Mouse (Mus musculus) left cerebral cortex, adult 18-20 months (tissue): Measurements from ENCODE around the gene Casp3. TPM values are rescaled to one million over a fixed set of nuclear protein-coding genes. Genes with fewer than 3 reads are reported as not detected.

Experiments
- DNase-seq, 2 experiments: peaks; one replicate each; pipeline ENCODE4 v3.0.0; 2021 to 2022; ENCODE audit warnings: low spot score in 2 of 2, mixed read lengths in 1 of 2
- total RNA-seq, 2 experiments: library from RNA; stranded (reverse); gene quantifications; 2 replicates each; pipeline ENCODE4 v1.2.3; 2021

Gene Casp3
- total RNA-seq, 2 experiments from 2014 or later = 12.7 to 13.2 TPM

DNA sequence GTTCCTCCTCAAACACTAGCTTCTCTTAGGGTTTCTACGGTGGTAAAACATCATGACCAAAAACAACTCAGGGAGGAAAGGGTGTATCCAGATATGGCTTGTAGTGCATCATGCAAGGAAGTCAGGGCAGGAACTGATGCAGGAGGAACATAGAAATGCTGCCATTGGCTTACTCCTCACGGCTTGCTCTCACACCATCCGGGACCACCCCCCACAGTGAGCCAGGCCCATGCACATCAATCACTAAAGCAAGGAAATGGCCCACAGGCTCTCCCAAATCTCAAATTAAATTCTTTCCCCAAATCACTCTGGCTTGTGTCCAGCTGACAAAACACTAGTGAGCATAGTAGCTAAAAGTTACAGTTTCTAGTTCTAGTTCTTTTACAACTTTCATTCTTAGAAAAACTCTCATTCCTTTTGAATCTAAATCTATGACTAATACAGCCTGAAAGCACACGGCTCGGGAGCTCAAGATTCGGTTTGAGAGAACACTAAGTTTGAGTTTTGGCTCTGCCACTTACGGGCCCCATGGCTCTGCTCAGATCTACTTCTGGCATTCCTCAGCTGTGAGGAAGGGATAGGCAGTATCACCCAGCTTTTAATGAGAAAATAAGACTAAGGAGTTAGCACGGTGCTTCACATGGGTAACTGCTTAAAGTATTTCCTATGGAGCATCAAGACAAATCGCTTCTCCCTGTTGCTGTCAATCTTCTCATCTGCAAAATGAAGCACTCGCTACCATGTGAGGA, 16.0 kb upstream of the Casp3 start:
- DNase-seq = no peak

DNA sequence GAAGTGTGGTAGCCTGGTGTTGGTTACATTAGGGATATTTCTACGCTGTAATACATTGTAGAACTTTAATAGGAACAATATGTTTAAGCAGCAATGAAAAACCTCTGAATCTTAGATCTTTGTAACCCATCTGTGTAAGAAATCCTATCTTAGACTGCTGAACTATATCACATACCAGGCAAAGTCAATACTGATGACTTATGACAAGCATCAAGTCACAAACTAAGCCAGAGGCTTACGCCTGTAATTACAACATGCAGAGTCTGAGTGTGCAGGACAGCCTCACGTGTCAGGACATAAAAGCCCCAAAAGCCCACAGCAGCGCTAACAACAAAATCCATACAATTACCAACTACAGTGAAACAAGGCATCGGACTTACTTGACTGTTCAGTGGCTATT, 13.5 kb upstream of the Casp3 start:
- DNase-seq = no peak

DNA sequence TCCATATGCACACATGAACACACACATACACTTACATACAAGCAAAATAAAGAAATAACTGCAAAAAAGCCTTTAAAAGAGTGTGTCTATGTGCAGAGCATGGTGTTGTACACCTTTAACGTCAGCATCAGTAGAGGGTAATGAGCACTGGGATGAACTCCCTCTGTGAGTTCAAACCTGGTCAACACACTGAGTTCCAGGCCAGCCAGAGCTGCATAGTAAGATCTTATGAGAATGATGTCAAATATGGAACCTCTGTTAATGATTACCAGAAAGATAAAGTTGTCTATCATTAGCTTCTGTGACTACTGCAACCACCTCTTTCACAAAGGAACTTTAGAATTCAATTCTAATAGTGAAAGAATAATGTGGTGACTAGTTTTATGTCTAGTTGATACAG, 10.2 kb upstream of the Casp3 start:
- DNase-seq = no peak

DNA sequence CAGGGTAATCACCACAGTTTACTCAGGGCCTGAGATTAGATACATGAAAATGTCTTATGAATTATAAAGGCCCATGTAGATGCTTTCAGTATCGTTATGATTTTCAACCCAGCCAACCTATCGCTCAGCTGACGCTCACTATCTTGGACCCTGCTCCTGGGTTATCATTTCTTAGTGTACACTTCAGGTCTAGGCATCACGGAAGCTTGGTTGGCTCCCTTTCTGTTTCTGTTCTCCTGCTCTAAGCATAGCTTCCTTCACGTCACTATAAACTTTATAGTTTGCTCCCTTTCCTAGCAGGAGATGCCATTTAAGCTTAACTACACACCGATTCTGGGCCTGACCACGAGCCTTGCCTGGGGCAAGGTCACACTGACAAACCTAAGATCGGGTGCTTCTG, 5.5 kb upstream of the Casp3 start:
- DNase-seq = no peak

DNA sequence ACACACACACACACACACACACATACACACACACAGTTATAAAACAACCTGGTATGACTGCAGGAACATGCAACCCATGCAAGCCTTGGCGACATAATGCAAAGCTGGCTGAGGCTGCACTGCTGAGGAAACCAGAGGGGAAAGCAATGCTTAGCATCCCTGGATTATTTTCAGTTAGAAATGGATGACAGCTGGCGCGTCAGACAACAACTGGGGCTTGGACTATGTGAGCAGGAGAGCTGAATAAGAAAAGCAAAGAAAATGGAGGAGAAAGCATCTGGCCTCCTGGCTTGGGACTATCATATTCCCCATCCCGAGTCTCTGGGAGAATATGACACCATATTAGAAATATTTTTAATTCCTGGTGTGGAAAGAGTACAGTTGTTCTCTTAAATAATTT, 4.2 kb upstream of the Casp3 start:
- no peak for DNase-seq

DNA sequence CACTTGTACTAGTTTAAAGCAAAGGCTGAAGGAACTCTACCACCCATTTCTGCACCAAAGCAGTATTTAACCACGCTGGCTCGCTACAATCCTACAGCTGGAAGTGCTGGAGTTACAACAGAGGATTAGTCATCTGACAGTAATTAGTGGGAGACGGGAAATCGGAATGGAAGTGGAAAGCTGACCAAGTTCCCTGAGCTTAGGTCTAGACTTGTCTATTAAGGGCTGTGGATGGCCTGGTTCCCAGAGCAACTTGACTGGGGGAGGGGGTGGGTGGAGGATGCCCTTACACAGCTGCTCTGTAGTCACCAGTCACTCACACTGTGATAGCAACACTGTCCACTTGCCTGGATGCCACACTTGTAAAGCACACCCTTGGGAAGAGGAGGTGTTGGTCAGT, 3.7 kb upstream of the Casp3 start:
- DNase-seq = no peak

DNA sequence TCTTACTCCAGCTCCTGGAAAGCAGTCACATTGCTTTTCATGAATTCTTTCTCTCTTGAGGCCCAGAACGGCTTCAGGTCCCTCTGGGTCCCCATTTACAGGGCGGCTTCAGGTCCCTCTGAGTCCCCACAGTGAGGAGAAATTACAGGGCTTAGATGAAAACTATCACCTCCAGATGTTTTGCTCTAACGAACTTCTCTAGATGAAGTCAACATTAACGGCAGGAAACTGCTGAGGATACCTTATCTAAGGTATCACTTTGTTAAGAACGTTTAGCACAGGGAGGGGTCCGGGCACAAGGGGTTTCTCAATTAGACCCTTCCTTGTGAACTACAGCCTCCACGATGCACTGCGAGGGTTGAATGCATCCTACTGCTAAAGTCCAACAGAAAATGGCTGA, 1.2 kb upstream of the Casp3 start:
- DNase-seq = no peak

DNA sequence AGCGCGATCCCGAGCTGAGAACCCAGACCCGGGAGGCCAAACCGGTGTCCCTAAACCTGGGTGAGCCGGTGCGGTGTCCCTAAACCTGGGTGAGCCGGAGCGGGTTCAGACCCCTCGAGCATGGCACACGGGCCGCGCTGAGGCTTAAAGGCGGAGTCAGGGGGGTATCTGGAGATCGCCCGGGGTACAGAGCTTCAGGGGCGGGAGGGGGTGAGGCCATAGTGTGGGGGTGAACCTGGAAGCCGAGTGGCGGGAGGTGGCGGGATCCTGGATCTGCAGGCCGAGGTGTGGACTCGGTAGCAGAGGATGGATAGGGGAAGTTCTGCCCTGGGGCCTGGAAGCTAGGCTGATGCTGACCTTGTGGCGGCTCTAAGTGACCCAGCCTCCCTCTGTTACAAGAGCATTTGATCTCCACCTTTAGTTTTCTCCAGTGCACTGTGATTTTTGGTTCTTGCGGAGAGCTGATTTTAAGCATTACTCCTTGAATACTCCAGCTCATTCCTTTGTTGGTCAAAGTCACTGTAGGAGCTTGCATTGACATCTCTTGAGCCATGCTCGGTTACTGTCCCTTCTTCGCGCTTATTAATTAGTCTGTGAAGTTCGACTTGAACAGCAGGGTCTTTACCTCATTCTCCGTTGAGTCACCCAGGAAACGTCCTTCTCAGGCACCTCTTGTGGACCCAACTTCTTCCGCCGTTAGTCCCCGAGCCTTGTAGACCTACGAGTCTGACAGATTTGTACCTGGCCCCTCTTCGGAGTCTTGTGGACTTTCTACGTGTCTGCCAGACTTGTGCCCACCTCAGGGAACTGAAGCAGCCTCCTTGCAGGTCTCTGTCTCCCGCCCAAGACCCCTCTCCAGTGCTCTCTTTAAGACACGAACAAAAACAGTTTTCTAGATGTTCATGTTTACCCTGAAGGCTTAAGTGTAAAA, 864 bp downstream of the Casp3 start:
- DNase-seq = no peak

DNA sequence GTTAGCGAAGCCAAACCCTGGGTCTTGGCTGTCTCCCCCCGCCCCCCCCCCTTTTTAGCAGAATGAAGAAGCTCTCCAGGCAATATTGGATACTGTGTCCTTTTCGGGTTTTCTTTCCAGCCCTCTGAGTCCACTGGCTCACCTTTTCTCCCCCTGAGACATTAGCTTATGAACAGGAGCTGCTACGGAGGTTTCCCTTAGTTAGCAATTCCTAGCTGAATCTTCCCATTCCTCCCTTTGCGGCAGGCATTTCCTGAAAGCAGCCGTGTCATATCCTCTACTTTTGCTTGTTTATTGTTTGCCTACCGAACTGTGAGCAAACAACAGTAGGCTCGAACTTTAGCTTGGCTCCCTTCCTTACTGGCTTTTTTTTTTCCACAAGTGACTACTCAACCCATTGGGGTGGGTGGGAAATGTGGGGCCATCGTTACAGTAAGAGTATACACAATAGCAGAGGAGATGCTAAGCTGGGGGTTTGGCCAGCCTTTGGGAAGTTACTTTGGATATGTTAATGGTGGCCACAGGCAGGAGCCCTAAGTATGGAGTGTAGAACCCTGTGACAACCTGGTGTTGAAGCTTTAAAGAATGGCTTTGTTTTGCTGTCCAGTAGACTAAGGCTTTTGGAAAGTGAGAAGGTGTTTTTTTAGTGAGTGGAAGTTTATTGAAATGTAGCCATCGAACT, 1.7 kb downstream of the Casp3 start:
- no peak for DNase-seq

DNA sequence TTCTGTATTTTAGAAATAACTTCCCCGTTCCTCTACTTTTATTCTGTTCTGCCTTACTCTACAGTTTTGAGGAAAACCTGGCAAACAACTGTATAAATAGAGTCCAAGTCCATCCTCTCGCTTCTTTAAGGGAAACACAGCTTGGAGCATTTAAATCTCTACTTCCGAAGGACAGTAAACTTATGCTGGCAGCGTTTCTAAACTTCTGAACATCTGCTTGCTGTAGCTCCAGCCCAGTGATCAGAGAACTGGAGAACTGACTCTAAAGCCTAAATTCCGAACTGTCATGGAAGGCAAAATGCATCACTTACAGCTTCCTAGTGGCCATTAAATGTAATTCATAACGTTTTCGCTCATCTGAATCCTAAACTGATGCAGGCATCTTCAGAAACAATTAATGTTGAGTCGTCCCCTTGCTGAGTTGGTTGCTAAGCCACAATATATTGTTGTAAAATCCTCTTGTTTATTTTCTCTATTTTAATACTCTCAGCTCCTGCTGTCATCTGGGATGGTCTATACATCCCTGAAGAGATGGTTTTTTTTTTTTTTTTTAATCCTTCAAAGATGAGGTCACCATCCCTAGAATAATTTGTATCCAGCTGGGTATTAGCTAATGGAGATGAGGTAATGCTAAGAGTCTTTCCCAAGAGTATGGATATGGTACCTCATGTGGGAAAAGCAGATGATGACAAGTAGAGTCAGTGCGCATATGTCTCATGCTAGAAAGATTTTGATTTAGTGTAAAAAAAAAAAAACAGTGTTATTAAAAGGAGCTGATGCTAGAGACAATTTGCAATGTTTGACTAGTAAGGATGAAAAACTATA, 5.6 kb downstream of the Casp3 start:
- DNase-seq = no peak

DNA sequence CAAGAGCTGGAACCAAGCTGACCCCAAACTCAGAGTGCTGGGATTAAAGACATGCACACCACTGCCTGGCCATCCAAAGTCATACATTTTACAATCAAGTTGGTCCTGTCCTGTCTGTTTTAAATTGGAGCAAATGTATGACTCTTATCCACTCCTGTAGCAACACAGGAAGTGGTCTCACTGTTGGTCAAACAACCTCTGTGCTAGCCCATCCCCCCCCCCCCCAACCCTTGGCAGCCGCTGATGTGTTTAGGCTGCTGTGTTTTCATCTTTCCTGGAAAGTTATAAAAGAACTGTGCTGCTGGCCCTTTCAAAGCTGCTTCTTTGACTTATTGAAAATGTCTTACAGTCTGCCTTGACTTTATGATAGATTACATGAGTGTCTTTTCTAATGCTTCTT, 8.1 kb downstream of the Casp3 start:
- no peak for DNase-seq

DNA sequence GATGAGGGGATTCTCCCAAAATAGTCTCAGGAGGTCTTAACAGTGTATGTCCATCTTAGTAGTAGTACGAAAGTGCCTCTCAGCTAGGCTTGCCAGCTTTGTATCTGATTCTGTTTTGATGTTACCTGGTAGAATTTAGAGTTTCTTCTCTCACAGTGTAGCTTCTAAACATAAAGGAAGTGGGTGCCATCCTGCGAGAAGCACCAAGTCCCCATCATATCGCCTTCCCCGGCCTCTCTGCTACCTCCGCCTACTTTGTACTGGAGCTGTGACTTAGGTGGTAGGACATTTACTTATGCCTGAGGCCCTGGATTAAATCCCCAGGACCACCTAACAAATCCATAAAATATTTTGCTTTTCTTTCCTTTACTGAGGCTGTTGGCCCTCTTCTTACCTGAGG, 9.6 kb downstream of the Casp3 start:
- DNase-seq = no peak

DNA sequence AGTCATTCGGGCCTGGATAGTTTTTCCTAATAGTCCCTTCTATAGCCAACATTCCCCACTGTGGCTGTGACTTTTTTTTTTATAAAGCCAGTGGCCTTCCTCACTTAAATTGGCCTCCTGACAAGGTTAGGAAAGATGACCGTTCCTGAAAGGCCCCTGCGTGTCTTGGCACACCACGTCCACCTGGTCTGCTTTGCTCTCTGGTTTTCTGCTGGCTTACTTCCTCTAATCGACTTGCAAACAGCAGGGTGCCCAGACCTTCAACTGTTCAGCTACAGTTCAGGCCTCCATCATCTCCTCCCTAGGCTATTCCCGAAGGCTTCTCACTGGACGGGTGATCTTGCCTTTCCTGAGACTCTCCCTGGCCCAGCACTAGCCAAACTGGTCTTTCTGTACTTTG, 10.8 kb downstream of the Casp3 start:
- DNase-seq = no peak

DNA sequence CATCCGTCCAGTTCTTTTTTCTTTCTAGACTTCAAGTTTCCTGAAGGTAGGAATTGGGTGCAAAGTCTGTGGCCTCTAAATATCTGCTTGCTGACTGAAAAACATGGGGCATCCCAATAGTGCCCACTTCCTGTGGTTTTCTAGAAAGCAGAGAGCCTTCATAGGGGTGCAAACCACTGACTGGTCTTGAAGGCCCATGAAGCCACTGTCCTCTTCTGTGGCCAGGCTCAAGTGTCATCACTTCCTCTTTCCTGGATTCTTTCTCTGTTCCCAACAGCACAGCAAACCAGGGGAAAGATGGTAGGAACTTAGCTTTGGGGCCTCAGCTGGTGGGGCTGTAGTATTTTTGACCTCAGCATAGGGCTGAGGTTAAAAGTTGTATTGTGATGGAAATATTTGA, 11.6 kb downstream of the Casp3 start:
- no peak for DNase-seq

DNA sequence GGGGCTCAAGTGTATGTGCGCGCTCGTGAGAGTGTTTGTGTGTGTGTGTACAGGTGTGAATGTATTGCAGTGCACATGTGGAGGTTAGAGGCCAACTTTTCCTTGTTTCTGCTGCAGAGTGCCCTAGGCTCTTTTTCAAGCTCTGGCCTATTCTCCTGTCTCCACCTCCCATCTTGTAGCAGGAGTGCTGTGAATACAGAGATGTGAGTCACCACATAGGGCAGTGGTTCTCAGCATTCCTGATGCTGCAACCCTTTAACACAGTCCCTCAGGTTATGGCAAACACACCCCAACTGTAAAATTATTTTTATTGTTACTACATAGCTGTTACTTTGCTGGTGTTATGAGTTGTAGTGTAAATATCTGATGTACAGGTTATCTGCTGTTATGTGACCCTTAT, 13.3 kb downstream of the Casp3 start:
- DNase-seq = no peak

DNA sequence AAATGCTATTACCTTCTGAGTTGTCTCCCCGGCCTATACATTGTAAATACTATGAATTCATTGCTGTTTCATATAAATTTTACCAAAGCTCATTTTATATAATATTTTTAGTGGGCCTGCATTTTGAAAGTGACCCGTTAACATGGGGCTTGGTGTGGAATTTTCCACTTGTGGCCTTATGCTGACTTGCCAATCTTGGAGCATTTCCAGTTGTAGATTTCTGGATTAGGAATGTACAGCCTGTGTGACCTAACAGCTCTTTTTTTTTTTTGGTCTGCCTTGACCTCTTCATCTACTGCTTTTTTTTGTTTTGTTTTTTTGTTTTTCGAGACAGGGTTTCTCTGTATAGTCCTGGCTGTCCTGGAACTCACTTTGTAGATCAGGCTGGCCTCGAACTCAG, 13.8 kb downstream of the Casp3 start:
- DNase-seq = no peak

DNA sequence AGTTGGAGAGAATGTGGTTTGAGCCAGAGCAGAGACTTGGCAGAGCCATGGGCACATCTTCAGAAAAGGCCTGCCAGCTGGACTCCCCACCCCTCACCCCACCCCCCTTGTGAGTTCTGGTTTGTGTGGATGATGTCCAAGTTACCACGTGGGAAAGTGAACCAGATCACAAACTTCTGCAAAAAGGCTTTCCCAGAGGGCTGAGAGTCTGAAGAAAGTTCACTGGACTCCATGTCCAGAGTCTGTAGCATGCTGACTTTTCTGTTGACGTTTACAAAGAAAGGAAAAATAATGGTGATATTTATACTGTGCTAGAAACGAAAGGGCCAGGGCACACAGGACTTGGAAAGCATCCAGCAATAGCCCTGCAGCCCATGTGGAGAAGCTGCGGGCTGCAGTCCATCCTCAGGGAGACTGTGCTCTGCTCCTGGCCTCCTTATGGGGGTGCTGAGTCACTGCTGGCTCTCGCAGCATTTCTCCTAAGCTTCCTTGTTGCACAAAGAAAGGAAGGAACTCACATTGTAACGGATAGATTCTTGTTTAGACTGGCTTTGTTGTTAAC, 22.0 kb downstream of the Casp3 start:
- peak in 1 of 2 experiments; percentile 16 for DNase-seq

DNA sequence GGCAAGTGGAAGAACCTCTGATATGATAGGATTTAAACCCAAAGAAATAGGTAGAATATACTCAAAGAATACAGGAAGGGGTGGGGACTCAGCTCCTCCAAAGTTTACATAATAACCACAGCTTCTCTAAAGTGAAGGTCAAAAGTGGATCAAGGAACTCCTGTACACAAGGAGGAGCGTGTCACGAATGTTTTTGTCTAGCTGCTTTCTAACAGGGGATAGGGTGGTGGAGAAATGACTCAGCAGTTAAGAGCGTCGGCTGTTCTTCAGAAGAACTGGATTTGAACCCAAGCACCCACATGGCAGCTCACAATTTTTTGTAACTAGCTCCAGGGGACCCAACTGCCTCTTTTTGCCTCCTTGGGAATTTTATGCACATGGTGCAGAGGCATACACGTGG, 22.8 kb downstream of the Casp3 start:
- DNase-seq = no peak

DNA sequence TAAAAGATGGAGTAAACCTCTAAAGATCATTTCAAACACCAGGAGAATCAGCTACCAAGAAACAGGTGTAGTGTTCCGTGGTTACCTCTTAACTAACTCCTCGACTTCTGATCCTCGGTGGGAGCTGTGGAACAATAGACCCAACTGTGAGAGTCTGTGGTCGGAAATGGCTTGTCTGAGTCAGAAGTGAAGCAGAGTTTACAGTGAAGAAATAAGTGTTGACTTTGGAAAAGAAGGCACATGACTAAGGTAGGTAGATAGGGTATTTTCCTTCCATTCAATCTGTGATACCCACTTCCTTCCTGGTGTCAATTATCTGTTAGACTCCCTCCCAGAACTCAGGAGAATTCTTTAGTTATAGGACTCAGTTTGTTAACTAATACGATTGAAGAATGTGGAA, 24.2 kb downstream of the Casp3 start:
- DNase-seq = no peak

DNA sequence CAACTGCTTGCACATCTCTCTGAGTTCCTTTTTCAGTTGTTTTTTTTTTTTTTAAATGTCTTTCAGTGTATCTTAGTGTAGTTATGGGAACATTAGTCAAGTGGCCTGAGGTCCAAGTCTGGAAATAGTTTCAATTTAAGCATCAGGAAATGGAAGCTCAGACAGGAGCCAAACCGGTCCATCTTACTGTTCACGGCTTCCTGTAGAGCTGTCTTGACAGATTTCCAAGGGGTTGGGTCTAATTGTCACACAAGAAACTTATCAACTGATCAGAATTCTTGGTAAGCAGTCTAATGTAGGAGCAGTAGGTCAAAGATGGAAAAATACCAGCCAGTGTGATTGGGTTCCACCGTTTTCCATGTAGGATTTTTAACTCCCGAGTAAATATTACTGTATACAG, 31.3 kb downstream of the Casp3 start:
- no peak for DNase-seq

DNA sequence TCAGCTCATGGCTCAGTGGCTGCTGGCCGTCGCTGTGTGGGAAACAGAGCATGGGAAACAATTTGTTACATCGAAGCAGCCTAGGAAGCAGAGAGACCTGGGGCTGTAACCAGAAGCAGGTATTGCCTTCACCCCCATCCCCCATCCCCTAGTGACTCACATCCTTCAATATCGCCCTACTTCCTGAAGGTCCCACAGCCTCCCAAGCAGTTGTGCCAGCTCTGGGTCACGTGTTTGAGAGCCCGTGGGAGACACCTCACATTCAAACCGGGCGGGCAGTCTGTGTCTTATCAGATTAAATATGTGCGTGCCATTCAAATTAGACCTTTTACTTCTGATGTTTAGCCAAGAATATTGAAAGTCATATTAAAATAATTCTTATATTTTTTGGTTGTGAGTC, 34.8 kb downstream of the Casp3 start:
- DNase-seq = no peak
